Mouse (Mus musculus) left cerebral cortex, postnatal 25 days (tissue): ENCODE data around the gene Rhog. TPM values are rescaled to one million over a fixed set of nuclear protein-coding genes. Genes with fewer than 3 reads are reported as not detected.

ENCODE experiments used
- DNase-seq, 2 experiments: peaks; one replicate each; pipeline ENCODE4 v3.0.0; 2022; ENCODE audit warnings: low spot score in 2 of 2, mixed read lengths in 1 of 2
- intact Hi-C: fragments of 180-260 bp; cut with DNase I; formaldehyde crosslinking; loops from one replicate; pipeline ENCODE4 v1.15.1; 2025
- total RNA-seq, 2 experiments: library from RNA; stranded (reverse); gene quantifications; 2 replicates each; pipeline ENCODE4 v1.2.3; 2021

Gene Rhog
- total RNA-seq, 2 experiments from 2014 or later = 22.7 to 23.5 TPM

- no peak for DNase-seq
- intact Hi-C loops = no loop called here
These were observed 29.8 kb downstream of the Rhog start for GRCm38 (mm10) chr7:102226051-102226450.

GRCm38 (mm10) chr7:102223883-102224738, 31.7 kb downstream of the Rhog start:
- intact Hi-C loops = loop anchor here (2.0 kb wide), 1 partner anchor 27 kb away; no protein-coding TSS in a partner anchor
- DNase-seq = no peak

- intact Hi-C loops = loop anchor here (2.0 kb wide), 1 partner anchor 28 kb away; no protein-coding TSS in a partner anchor
- DNase-seq = peak; percentile 64 to 66
These were observed 32.9 kb downstream of the Rhog start for GRCm38 (mm10) chr7:102222830-102223556.

GRCm38 (mm10) chr7:102222336-102222735, 33.5 kb downstream of the Rhog start:
- intact Hi-C loops = loop anchor here (2.0 kb wide), 1 partner anchor 28 kb away; no protein-coding TSS in a partner anchor
- no peak for DNase-seq

- intact Hi-C loops = loop anchor here (2.0 kb wide), 1 partner anchor 29 kb away; no protein-coding TSS in a partner anchor
- peak in 1 of 2 experiments; percentile 52 for DNase-seq
These were observed 34.0 kb downstream of the Rhog start for GRCm38 (mm10) chr7:102221899-102222298.

GRCm38 (mm10) chr7:102211071-102211470, 44.8 kb downstream of the Rhog start:
- intact Hi-C loops = loop anchor here (2.0 kb wide), 1 partner anchor 40 kb away; no protein-coding TSS in a partner anchor
- no peak for DNase-seq

GRCm38 (mm10) chr7:102209756-102210721, 45.8 kb downstream of the Rhog start, which contains the start of the genes Nup98 and Pgap2:
Gene Nup98 (minus strand): TSS chr7:102210176.
Gene Pgap2 (plus strand): TSS chr7:102210208.
- intact Hi-C loops = loop anchor here (2.0 kb wide), 1 partner anchor 41 kb away; no protein-coding TSS in a partner anchor
- DNase-seq = peak; percentile 99 to 100

GRCm38 (mm10) chr7:102208806-102209363, 47.0 kb downstream of the Rhog start:
- no peak for DNase-seq
- intact Hi-C loops = no loop called here

- intact Hi-C loops = no loop called here
- no peak for DNase-seq
These were observed 50.2 kb downstream of the Rhog start for GRCm38 (mm10) chr7:102205646-102206045.

- intact Hi-C loops = no loop called here
- no peak for DNase-seq
These were observed 51.5 kb downstream of the Rhog start for GRCm38 (mm10) chr7:102204296-102204857.

- DNase-seq = no peak
- intact Hi-C loops = no loop called here
These were observed 54.7 kb downstream of the Rhog start for GRCm38 (mm10) chr7:102200996-102201785.

- intact Hi-C loops = no loop called here
- no peak for DNase-seq
These were observed 55.3 kb downstream of the Rhog start for GRCm38 (mm10) chr7:102200576-102200975.

- no peak for DNase-seq
- intact Hi-C loops = no loop called here
These were observed 63.5 kb downstream of the Rhog start for GRCm38 (mm10) chr7:102192356-102192755.

Other genes with a start within 250 kb of the Rhog start
- 1 to 10 TPM; 5.8 to 7.9 TPM for gene Il18bp, start 237.4 kb downstream of the Rhog start, total RNA-seq
- gene Rnf121, start 190.6 kb downstream of the Rhog start, total RNA-seq = 10 to 100 TPM; 45.0 to 48.1 TPM
- gene Xndc1, start 190.5 kb downstream of the Rhog start, total RNA-seq = 10 to 100 TPM; 22.5 to 24.6 TPM
- gene Xntrpc, start 190.3 kb downstream of the Rhog start, total RNA-seq = 1 to 10 TPM; 1.4 to 3.3 TPM
- under 1 TPM; 0.21 to 0.69 TPM for gene Trpc2, start 172.9 kb downstream of the Rhog start, total RNA-seq
- gene Art1, start 154.3 kb downstream of the Rhog start, total RNA-seq = not detected
- gene Art5, start 146.6 kb downstream of the Rhog start, total RNA-seq = not detected
- under 1 TPM; 0.37 to 0.41 TPM for gene Chrna10, start 139.2 kb downstream of the Rhog start, total RNA-seq
- gene Nup98, start 45.9 kb downstream of the Rhog start, total RNA-seq = 10 to 100 TPM; 39.7 to 43.5 TPM
- gene Pgap2, start 45.8 kb downstream of the Rhog start, total RNA-seq = 10 to 100 TPM; 23.3 to 28.8 TPM
- gene Stim1, start 11.8 kb upstream of the Rhog start, total RNA-seq = 10 to 100 TPM; 80.6 to 87.9 TPM
- gene Rrm1, start 185.6 kb upstream of the Rhog start, total RNA-seq = 10 to 100 TPM; 10.1 to 10.2 TPM
- gene Olfr543, start 225.6 kb upstream of the Rhog start, total RNA-seq = not detected
- gene Olfr544, start 232.3 kb upstream of the Rhog start, total RNA-seq = not detected
- gene Olfr545, start 243.5 kb upstream of the Rhog start, total RNA-seq = not detected